Mouse (Mus musculus) heart, postnatal 0 days (tissue): ENCODE data around the gene Ms4a4a. TPM values are rescaled to one million over a fixed set of nuclear protein-coding genes. Genes with fewer than 3 reads are reported as not detected.

Experiments used
- ATAC-seq: fragments of 200-750 bp; cut with Nextera tagmentation; 2 replicates; pipeline ENCODE4 v1.8.0; 2017; ENCODE audit warnings: low read depth, moderate number of reproducible peaks, moderate library complexity; ENCODE audit not compliant: insufficient read depth
- DNase-seq: peaks from one replicate; pipeline ENCODE4 v3.0.0-alpha.2; 2016; ENCODE audit warnings: low spot score
- H3K27ac ChIP-seq: fragments of 300-500 bp; sonication (generic); 2 replicates; pipeline ENCODE4 v1.5.1; 2014; ENCODE audit warnings: low read depth, mild to moderate bottlenecking
- H3K27me3 ChIP-seq: fragments of 300-500 bp; sonication (generic); 2 replicates; pipeline ENCODE4 v1.6.1; 2014; ENCODE audit warnings: low read length, mixed read lengths; ENCODE audit not compliant: control insufficient read depth, insufficient read depth
- H3K36me3 ChIP-seq: fragments of 300-500 bp; sonication (generic); replicated peaks from 2 replicates; pipeline ENCODE4 v1.6.1; 2014; ENCODE audit warnings: low read length, mixed read lengths; ENCODE audit not compliant: control insufficient read depth, insufficient read depth
- H3K4me1 ChIP-seq: fragments of 300-500 bp; sonication (generic); 2 replicates; pipeline ENCODE4 v1.6.1; 2014; ENCODE audit warnings: antibody characterized with exemption; ENCODE audit not compliant: control insufficient read depth, insufficient read depth
- H3K4me2 ChIP-seq: fragments of 300-500 bp; sonication (generic); 2 replicates; pipeline ENCODE4 v1.6.1; 2014; ENCODE audit warnings: low read depth, mild to moderate bottlenecking, low read length, moderate library complexity
- H3K4me3 ChIP-seq: fragments of 300-500 bp; sonication (generic); 2 replicates; pipeline ENCODE4 v1.5.1; 2014; ENCODE audit warnings: low read depth, low read length
- H3K9ac ChIP-seq: fragments of 300-500 bp; sonication (generic); replicated peaks from 2 replicates; pipeline ENCODE4 v1.6.1; 2014; ENCODE audit warnings: low read depth, low read length, mixed read lengths
- H3K9me3 ChIP-seq: fragments of 300-500 bp; sonication (generic); replicated peaks from 2 replicates; pipeline ENCODE4 v1.6.1; 2016; ENCODE audit warnings: low read length; ENCODE audit not compliant: control insufficient read depth
- CTCF ChIP-seq: IDR thresholded peaks from 2 replicates; pipeline ENCODE4 v1.5.1; 2016; ENCODE audit warnings: antibody characterized with exemption, control low read depth, low read depth
- EP300 ChIP-seq: IDR thresholded peaks from 2 replicates; pipeline ENCODE4 v1.6.1; 2016; ENCODE audit warnings: antibody characterized with exemption, low read depth
- WGBS: fragments of 180-500 bp; shearing (Covaris S2); extraction: QIAGEN DNeasy Blood & Tissue Kit; methylation state at CpG from one replicate; pipeline ENCODE4 v1.1.7; 2014; 5-methylcytosine and 5-hydroxymethylcytosine counted together
- polyA plus RNA-seq: library from polyadenylated mRNA; unstranded; fragments of >200 nt; fragmentation: Nextera tagmentation; extraction: Ambion mirVana; gene quantifications from 2 replicates; pipeline ENCODE4 v1.2.1, GENCODE M21; 2015
- total RNA-seq: library from RNA; depleted of rRNA; stranded (reverse); fragments of >200 nt; gene quantifications from 2 replicates; pipeline ENCODE4 v1.2.3, GENCODE M21; 2014; ENCODE audit warnings: low replicate concordance

Gene Ms4a4a
- total and polyA plus RNA-seq, 2 experiments from 2014 or later: 3.7 TPM; not detected in 1

DNA sequence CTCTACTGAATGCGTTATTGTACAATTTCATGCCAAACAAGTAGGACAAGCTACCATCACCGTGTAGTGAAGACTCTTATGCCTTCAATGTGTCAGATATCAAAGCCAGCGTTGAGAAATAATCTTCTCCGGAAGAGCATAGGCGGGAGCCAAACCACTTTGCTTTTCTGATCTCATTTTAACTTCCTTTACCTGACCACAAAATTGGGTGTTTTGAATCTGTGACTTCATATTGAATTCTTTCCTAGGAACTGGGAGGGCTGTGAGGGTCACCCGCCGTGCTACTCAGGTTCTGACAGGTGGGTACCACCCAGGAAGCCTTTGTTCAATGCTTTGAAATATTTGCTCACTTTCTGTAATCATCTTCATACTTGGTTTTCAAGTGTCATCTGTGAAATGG, 19.6 kb upstream of the Ms4a4a start:
- no peaks in the 10 kb centered on the region for H3K4me1 ChIP-seq
- ATAC-seq (no peak), DNase-seq (no peak)
- H3K9ac ChIP-seq: no peak overlapping the region
- H3K4me3 ChIP-seq: no peak overlapping the region
- WGBS: 73% methylated on average over 7 of the region's 7 CpGs
- no peaks in the 10 kb centered on the region for H3K9me3 ChIP-seq
- H3K4me2 ChIP-seq: no peak overlapping the region
- no peak overlapping the region for H3K27ac ChIP-seq
- no peaks in the 10 kb centered on the region for H3K36me3 ChIP-seq
- no peaks in the 10 kb centered on the region for H3K27me3 ChIP-seq
- no peak for TF ChIP-seq CTCF
- TF ChIP-seq EP300: no peak

DNA sequence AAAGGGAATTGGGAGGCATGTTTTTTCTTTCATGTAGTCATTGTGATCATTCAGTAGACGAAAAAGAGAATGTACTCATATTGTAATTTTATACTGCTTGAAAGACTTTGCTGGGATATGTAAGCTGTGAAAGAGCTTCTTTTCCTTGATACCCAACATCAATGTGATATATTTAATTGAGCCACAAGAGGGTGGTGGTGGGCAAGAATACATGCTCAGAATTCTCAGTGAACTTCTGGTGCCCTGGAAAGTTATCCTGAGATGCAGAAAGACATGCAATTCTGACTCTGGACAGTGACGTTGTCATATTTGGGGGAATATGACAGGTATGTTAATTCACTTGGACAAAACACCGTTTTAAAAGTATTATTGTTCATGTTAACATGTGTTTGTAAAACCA, 15.2 kb upstream of the Ms4a4a start:
- Histone ChIP-seq H3K27ac (no peak overlapping the region), H3K4me2 (no peak overlapping the region), H3K9me3 (no peaks in the 10 kb centered on the region), H3K36me3 (no peaks in the 10 kb centered on the region), H3K9ac (no peak overlapping the region), H3K4me1 (no peaks in the 10 kb centered on the region), H3K27me3 (no peaks in the 10 kb centered on the region), H3K4me3 (no peak overlapping the region)
- TF ChIP-seq CTCF: peak; percentile 24
- TF ChIP-seq EP300: no peak
- DNase-seq (no peak), ATAC-seq (no peak)
- 38% methylated on average over 3 of the region's 3 CpGs for WGBS

DNA sequence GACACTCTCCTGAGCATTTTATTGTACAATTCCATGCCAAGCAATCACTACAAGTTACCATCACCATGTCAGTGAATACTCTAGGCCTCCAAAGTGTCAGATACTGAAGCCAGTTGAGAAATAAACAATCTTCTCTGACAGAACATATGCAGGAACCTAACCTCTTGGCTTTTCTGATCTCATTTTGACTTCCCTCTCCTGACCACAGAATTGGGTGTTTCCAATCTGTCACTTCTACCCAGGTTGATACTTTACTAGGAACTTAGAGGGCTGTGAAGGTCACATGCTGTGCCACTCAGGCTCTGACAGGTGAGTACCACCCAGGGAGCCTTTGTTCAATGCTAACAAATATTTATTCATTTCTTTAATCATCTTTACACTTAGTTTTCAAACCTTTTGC, 13.3 kb upstream of the Ms4a4a start:
- H3K27ac ChIP-seq: no peak overlapping the region
- H3K9me3 ChIP-seq: no peaks in the 10 kb centered on the region
- no peaks in the 10 kb centered on the region for H3K4me1 ChIP-seq
- H3K27me3 ChIP-seq: no peaks in the 10 kb centered on the region
- ATAC-seq (no peak), DNase-seq (no peak)
- TF ChIP-seq EP300 (no peak), CTCF (no peak)
- no peaks in the 10 kb centered on the region for H3K36me3 ChIP-seq
- no peak overlapping the region for H3K4me3 ChIP-seq
- H3K9ac ChIP-seq: no peak overlapping the region
- H3K4me2 ChIP-seq: no peak overlapping the region

DNA sequence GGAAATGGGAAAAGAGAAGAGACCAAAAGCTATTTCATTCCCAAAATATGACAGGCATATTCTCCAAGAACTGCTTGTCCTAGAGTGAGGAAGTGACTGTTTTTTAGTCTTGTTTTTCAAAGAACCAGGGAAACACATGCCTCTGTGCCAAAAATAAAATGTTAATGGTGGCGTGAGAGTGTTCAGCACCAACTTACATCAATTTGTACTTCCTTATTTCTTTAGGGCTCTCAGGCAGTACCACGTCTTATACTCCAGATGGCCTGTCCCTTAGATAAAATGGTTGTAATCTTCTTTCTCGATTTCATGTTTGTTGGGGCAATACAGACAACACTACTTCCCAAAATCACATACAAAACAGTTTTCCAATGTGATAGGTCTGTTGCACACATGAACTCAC, 7.0 kb upstream of the Ms4a4a start:
- Histone ChIP-seq H3K4me2 (no peak overlapping the region), H3K4me3 (no peak overlapping the region), H3K36me3 (no peaks in the 10 kb centered on the region), H3K27me3 (no peaks in the 10 kb centered on the region), H3K9me3 (no peaks in the 10 kb centered on the region), H3K4me1 (no peaks in the 10 kb centered on the region), H3K9ac (no peak overlapping the region), H3K27ac (no peak overlapping the region)
- TF ChIP-seq CTCF (no peak), EP300 (no peak)
- WGBS: 57% methylated on average over 3 of the region's 3 CpGs
- ATAC-seq (no peak), DNase-seq (no peak)

DNA sequence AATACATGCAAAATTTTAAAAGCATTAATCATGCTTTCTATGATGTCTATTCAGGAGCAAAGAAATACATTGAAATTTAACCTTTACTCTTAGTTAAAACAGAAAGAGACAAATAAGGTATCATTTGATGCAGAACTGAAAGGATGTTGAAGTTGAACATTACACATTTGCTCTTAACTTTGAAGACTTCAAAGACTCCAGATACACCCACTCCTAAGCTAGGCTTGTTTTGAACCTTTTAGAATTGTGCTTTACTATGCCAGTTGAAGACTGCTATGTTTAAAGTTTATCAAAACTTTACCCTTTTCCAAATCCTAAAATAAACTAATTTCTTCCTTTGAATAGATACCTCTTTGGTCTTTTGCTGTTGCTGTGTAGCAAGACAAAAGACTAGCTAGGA, 4.1 kb upstream of the Ms4a4a start:
- Histone ChIP-seq H3K9me3 (no peaks in the 10 kb centered on the region), H3K4me1 (no peaks in the 10 kb centered on the region), H3K27ac (no peak overlapping the region), H3K27me3 (no peaks in the 10 kb centered on the region), H3K4me2 (no peak overlapping the region), H3K9ac (no peak overlapping the region), H3K4me3 (no peak overlapping the region), H3K36me3 (no peaks in the 10 kb centered on the region)
- TF ChIP-seq EP300: no peak
- TF ChIP-seq CTCF: no peak
- DNase-seq: no peak
- no peak for ATAC-seq

DNA sequence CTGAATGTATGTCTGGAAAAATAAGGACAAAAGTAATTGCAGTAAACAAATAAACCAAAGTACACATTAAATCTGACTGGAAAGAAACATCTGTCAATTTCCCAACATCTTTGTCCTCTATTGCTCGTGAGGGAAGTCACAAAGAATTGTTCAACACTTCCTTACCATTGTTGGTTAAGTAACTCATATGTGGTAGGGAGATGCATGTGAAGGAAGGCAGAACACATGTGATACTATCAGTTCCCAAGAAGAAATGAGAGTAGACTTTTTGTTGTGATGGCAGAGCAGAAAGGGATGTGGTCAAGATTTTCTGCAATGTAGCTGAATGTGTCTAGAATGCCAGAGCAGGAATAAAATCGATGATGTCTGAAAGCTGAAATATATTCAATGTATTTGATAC, 1.1 kb downstream of the Ms4a4a start:
- Histone ChIP-seq H3K4me2 (no peak overlapping the region), H3K36me3 (no peaks in the 10 kb centered on the region), H3K4me3 (no peak overlapping the region), H3K9ac (no peak overlapping the region), H3K9me3 (no peaks in the 10 kb centered on the region), H3K27ac (no peak overlapping the region), H3K4me1 (no peaks in the 10 kb centered on the region), H3K27me3 (no peaks in the 10 kb centered on the region)
- ATAC-seq: no peak
- WGBS: 66% methylated on average over 2 of the region's 2 CpGs
- no peak for DNase-seq
- TF ChIP-seq CTCF: no peak
- no peak for TF ChIP-seq EP300
